Mouse (Mus musculus): ENCODE results near the gene Otud7a.

- TF ChIP-seq CTCF (IDR thresholded peaks at IDR 0.05) (no peak), EP300 (IDR thresholded peaks at IDR 0.05; ENCODE audit: insufficient read depth, low read depth, low read length) (no peak), POLR2A (IDR thresholded peaks at IDR 0.05; ENCODE audit: insufficient read depth, low read depth, low read length) (no peak)
These were observed 193.1 kb downstream of the Otud7a start for GRCm38 (mm10) chr7:63637651-63638050.

Measured in heart, adult 2 months (tissue).